Mouse (Mus musculus): ENCODE data around the gene Rab31. TPM values are rescaled to one million over a fixed set of nuclear protein-coding genes. Genes with fewer than 3 reads are reported as not detected.

Gene Rab31
- total and polyA plus RNA-seq, 3 experiments = 0.79 to 2.8 (median 1.2) TPM

GRCm38 (mm10) chr17:65701356-65701755 is 71.2 kb downstream of the Rab31 start:
- Histone ChIP-seq H3K4me1 (ENCODE audit: control insufficient read depth in 1 of 2, insufficient read depth in 2 of 2) (no peaks in the 10 kb centered on the region; a peak in 1 of 4 replicates), H3K79me2 (replicated peaks; ENCODE audit: control insufficient read depth, extremely low read depth, insufficient read depth, poor library complexity, severe bottlenecking) (no peaks in the 10 kb centered on the region), H3K9me3 (replicated peaks; ENCODE audit: low read length) (no peaks in the 10 kb centered on the region), H3K4me3 (replicated peaks in 1 of 3; ENCODE audit: low read depth in 2 of 3, low read length in 2 of 3, poor library complexity in 1 of 3) (no peak overlapping the region), H3K4me2 (ENCODE audit: insufficient read depth, low read depth, poor library complexity, severe bottlenecking) (no peak overlapping the region), H3K27me3 (replicated peaks) (no peaks in the 10 kb centered on the region), H3K27ac (ENCODE audit: insufficient read depth, low read depth) (no peak overlapping the region), H3K36me3 (replicated peaks in 1 of 2; ENCODE audit: control insufficient read depth in 1 of 2, insufficient read depth in 1 of 2, low read length in 1 of 2) (no peaks in the 10 kb centered on the region), H3K9ac (ENCODE audit: insufficient read depth, low read depth) (no peak overlapping the region)
- TF ChIP-seq IRF4 (IDR thresholded peaks at IDR 0.05; ENCODE audit: low read depth, low read length) (no peak), ZMIZ1 (IDR thresholded peaks at IDR 0.05; ENCODE audit: low read depth, low read length) (no peak), CHD2 (IDR thresholded peaks at IDR 0.05; ENCODE audit: low read length) (no peak), ELF1 (IDR thresholded peaks at IDR 0.05; ENCODE audit: low read depth, low read length) (no peak), NELFE (IDR thresholded peaks at IDR 0.05; ENCODE audit: low read depth, low read length) (no peak), ETS1 (conservative IDR thresholded peaks at IDR 0.05; ENCODE audit: low read depth, low read length) (no peak), MAX (IDR thresholded peaks at IDR 0.05; ENCODE audit: low read length) (no peak), UBTF (IDR thresholded peaks at IDR 0.05; ENCODE audit: low read depth, low read length) (no peak), BHLHE40 (IDR thresholded peaks at IDR 0.05; ENCODE audit: low read depth, low read length) (no peak), ZNF384 (IDR thresholded peaks at IDR 0.05; ENCODE audit: low read depth, low read length) (no peak)
- no peak for DNase-seq (ENCODE audit: extremely low read depth)
- in situ Hi-C loops (cut with MboI; ENCODE audit: low pct_ligation_motif_present, low pct_unique_long_range_greater_than_20kb, low sequenced_read_pairs) (no loop called here), dilution Hi-C loops (cut with MboI; ENCODE audit: extremely low pct_ligation_motif_present, extremely low pct_unique_long_range_greater_than_20kb, low sequenced_read_pairs) (no loop called here)

GRCm38 (mm10) chr17:65700060-65700459 is 72.5 kb downstream of the Rab31 start:
- Histone ChIP-seq H3K79me2 (replicated peaks; ENCODE audit: control insufficient read depth, extremely low read depth, insufficient read depth, poor library complexity, severe bottlenecking) (no peaks in the 10 kb centered on the region), H3K27ac (ENCODE audit: insufficient read depth, low read depth) (no peak overlapping the region), H3K36me3 (replicated peaks in 1 of 2; ENCODE audit: control insufficient read depth in 1 of 2, insufficient read depth in 1 of 2, low read length in 1 of 2) (no peaks in the 10 kb centered on the region), H3K4me1 (ENCODE audit: control insufficient read depth in 1 of 2, insufficient read depth in 2 of 2) (no peaks in the 10 kb centered on the region; a peak in 1 of 4 replicates), H3K9ac (ENCODE audit: insufficient read depth, low read depth) (no peak overlapping the region), H3K9me3 (replicated peaks; ENCODE audit: low read length) (no peaks in the 10 kb centered on the region), H3K4me3 (replicated peaks in 1 of 3; ENCODE audit: low read depth in 2 of 3, low read length in 2 of 3, poor library complexity in 1 of 3) (no peak overlapping the region), H3K27me3 (replicated peaks) (no peaks in the 10 kb centered on the region), H3K4me2 (ENCODE audit: insufficient read depth, low read depth, poor library complexity, severe bottlenecking) (no peak overlapping the region)
- no peak for DNase-seq (ENCODE audit: extremely low read depth)
- no peak for TF ChIP-seq ELF1 (IDR thresholded peaks at IDR 0.05; ENCODE audit: low read depth, low read length)
- dilution Hi-C loops (cut with MboI; ENCODE audit: extremely low pct_ligation_motif_present, extremely low pct_unique_long_range_greater_than_20kb, low sequenced_read_pairs) = no loop called here
- in situ Hi-C loops (cut with MboI; ENCODE audit: low pct_ligation_motif_present, low pct_unique_long_range_greater_than_20kb, low sequenced_read_pairs) = no loop called here

- no peak for DNase-seq (ENCODE audit: extremely low read depth)
- Histone ChIP-seq H3K27me3 (replicated peaks) (no peaks in the 10 kb centered on the region), H3K4me3 (replicated peaks in 1 of 3; ENCODE audit: low read depth in 2 of 3, low read length in 2 of 3, poor library complexity in 1 of 3) (no peak overlapping the region), H3K9me3 (replicated peaks; ENCODE audit: low read length) (no peaks in the 10 kb centered on the region), H3K4me2 (ENCODE audit: insufficient read depth, low read depth, poor library complexity, severe bottlenecking) (no peak overlapping the region), H3K4me1 (ENCODE audit: control insufficient read depth in 1 of 2, insufficient read depth in 2 of 2) (no peaks in the 10 kb centered on the region; a peak in 1 of 4 replicates), H3K27ac (ENCODE audit: insufficient read depth, low read depth) (no peak overlapping the region), H3K79me2 (replicated peaks; ENCODE audit: control insufficient read depth, extremely low read depth, insufficient read depth, poor library complexity, severe bottlenecking) (no peaks in the 10 kb centered on the region), H3K9ac (ENCODE audit: insufficient read depth, low read depth) (no peak overlapping the region), H3K36me3 (replicated peaks in 1 of 2; ENCODE audit: control insufficient read depth in 1 of 2, insufficient read depth in 1 of 2, low read length in 1 of 2) (no peaks in the 10 kb centered on the region)
- in situ Hi-C loops (cut with MboI; ENCODE audit: low pct_ligation_motif_present, low pct_unique_long_range_greater_than_20kb, low sequenced_read_pairs) (no loop called here), dilution Hi-C loops (cut with MboI; ENCODE audit: extremely low pct_ligation_motif_present, extremely low pct_unique_long_range_greater_than_20kb, low sequenced_read_pairs) (no loop called here)
- no peak for TF ChIP-seq PAX5 (IDR thresholded peaks at IDR 0.05; ENCODE audit: low read length)
- TF ChIP-seq MAX (IDR thresholded peaks at IDR 0.05; ENCODE audit: low read length) = no peak
- TF ChIP-seq RCOR1 (conservative IDR thresholded peaks at IDR 0.05; ENCODE audit: low read depth, low read length) = no peak
- no peak for TF ChIP-seq CHD1 (IDR thresholded peaks at IDR 0.05; ENCODE audit: low read depth, low read length)
- no peak for TF ChIP-seq ZKSCAN1 (IDR thresholded peaks at IDR 0.05; ENCODE audit: borderline replicate concordance, low read depth, low read length)
- TF ChIP-seq USF1 (IDR thresholded peaks at IDR 0.05; ENCODE audit: low read depth, low read length) = no peak
- TF ChIP-seq ZNF384 (IDR thresholded peaks at IDR 0.05; ENCODE audit: low read depth, low read length) = no peak
- no peak for TF ChIP-seq GABPA (IDR thresholded peaks at IDR 0.05; ENCODE audit: insufficient replicate concordance, low read depth, low read length)
These were observed 74.6 kb downstream of the Rab31 start for GRCm38 (mm10) chr17:65697791-65698463.

Data from CH12.LX (cell line).